Mouse (Mus musculus) cerebellum, postnatal 36 days (tissue): ENCODE data around the gene Tob1.

Experiments used
- DNase-seq, 2 experiments: peaks; one replicate each; pipeline ENCODE4 v3.0.0; 2021 to 2022; ENCODE audit warnings: mixed read lengths in 2 of 2

Tob1 gene

GRCm38 (mm10) chr11:94199771-94200170, 11.5 kb upstream of the Tob1 start:
- no peak for DNase-seq

GRCm38 (mm10) chr11:94200422-94200821, 10.8 kb upstream of the Tob1 start:
- no peak for DNase-seq

- no peak for DNase-seq
These were observed 9.1 kb upstream of the Tob1 start for GRCm38 (mm10) chr11:94202106-94202505.

- DNase-seq: no peak
These were observed 8.2 kb upstream of the Tob1 start for GRCm38 (mm10) chr11:94203066-94203465.

- DNase-seq: no peak
These were observed 4.7 kb upstream of the Tob1 start for GRCm38 (mm10) chr11:94206398-94207114.

GRCm38 (mm10) chr11:94208811-94209675, 2.2 kb upstream of the Tob1 start:
- no peak for DNase-seq

- no peak for DNase-seq
These were observed 1.5 kb upstream of the Tob1 start for GRCm38 (mm10) chr11:94209695-94210131.

GRCm38 (mm10) chr11:94210191-94211086, 815 bp upstream of the Tob1 start:
- DNase-seq: peak; percentile 91 to 94

GRCm38 (mm10) chr11:94211651-94212488, 616 bp downstream of the Tob1 start:
- peak; percentile 70 to 75 for DNase-seq

GRCm38 (mm10) chr11:94212489-94212836, 1.2 kb downstream of the Tob1 start:
- no peak for DNase-seq

GRCm38 (mm10) chr11:94212997-94213396, 1.7 kb downstream of the Tob1 start:
- DNase-seq: no peak

- peak in 1 of 2 experiments; percentile 55 for DNase-seq
These were observed 2.7 kb downstream of the Tob1 start for GRCm38 (mm10) chr11:94213735-94214594.

- no peak for DNase-seq
These were observed 4.3 kb downstream of the Tob1 start for GRCm38 (mm10) chr11:94215581-94215980.

GRCm38 (mm10) chr11:94216247-94216646, 5.0 kb downstream of the Tob1 start:
- no peak for DNase-seq

- DNase-seq: no peak
These were observed 10.0 kb downstream of the Tob1 start for GRCm38 (mm10) chr11:94221257-94221656.

GRCm38 (mm10) chr11:94223531-94223930, 12.3 kb downstream of the Tob1 start:
- no peak for DNase-seq

GRCm38 (mm10) chr11:94225985-94226384, 14.7 kb downstream of the Tob1 start:
- DNase-seq: peak in 1 of 2 experiments; percentile 51

- DNase-seq: peak; percentile 38 to 49
These were observed 17.2 kb downstream of the Tob1 start for GRCm38 (mm10) chr11:94228416-94228815.

GRCm38 (mm10) chr11:94229207-94229960, 18.1 kb downstream of the Tob1 start:
- peak; percentile 79 to 80 for DNase-seq

- DNase-seq: no peak
These were observed 19.0 kb downstream of the Tob1 start for GRCm38 (mm10) chr11:94230244-94230643.
